Mouse (Mus musculus) thymus, postnatal 25 days (tissue): Measurements from ENCODE around the gene Lsmem1.
"Not testable (repeated sequence)": the region's sequence is repeated elsewhere in the genome, so short reads cannot be mapped to it uniquely, and the experiment has no call there.

Experiments used
- DNase-seq: peaks from one replicate; pipeline ENCODE4 v3.0.0; 2022

Lsmem1 gene

DNA sequence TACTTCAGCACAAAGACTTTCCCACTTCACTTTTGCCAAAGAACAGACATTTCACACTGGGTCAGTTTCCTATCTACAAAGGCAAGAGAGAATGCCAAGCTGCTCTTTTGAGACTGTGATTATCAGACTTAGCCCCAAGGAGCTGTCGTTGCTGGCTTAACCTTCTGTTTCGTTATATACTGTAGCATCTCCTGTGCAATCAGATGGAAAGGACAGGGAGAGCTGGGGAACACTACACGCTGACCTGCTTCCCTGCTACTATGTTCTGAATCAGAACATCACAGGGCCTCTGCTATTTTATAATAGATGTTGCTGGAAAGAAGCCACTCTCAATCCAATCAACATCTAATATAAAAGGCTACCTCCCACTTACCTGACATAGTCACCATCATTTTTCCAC is 9.8 kb upstream of the Lsmem1 start:
- no peak for DNase-seq

GRCm38 (mm10) chr12:40207909-40208308 is 8.6 kb upstream of the Lsmem1 start:
- DNase-seq, result no peak

- DNase-seq, result no peak
Measured at GRCm38 (mm10) chr12:40202161-40203035, 3.1 kb upstream of the Lsmem1 start.

DNA sequence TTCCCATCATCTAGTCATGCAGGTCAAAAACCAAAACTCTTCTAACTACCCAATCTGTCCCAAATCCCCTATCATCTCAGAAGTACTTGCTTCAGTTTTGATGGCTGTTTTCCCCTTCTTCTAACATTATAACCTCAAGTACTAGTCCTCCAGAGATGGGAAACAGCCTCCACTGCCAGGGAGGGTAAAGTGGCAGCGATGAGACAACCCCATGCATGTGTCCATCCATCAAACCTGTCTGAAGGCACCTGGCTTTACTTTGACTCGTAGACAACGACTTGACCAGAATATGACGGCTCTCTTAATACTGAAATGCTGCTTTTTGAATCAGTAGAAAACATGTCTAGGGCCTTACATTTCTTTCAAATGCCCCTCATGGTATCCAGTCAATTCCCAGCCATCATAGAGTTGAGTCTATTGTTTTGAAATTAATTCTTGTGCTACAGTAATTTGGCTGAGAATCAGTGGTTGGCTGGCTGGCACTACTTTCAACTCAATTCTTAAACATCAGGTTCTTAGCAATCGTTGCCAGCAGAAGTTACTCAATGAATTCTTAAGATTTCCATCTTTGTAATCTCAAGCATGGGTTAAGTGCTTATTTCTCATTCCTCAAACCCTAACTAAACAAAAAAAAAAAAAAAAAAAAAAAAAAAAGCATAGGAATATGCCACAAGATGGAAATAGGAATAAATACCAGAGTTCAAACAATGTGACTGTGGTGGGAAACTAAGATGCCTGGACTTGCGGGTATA is 1.4 kb upstream of the Lsmem1 start:
- DNase-seq, result no peak

DNA sequence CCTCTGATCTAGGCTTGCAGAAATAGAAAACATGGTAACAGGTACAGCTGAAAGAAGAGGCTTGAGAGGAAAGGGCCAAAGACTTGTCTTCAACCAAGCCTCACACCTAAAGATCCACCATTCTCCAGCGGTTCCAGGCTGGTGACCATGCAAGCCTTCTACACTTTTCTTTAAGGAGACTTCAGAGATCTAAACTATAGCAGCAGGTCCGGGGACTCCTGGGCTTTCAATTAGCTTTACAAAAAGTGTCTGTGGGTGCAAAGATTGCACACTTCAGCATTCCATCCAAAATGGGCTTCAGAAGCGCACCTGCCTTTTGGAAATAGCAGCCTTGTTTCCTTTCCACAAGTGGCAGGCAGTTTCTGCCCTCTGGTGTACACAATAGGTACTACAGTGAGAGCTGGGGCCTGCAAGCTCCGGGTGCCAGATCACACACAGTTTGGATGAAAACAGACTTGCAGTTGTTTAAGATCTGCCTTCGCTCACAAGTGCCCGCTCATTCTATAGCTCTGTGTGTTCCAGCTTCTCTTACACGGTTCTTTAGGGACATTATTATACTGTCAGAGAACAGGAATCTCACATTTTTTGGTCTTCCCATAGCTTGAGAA is 609 bp upstream of the Lsmem1 start:
- DNase-seq, result peak; percentile 85

- DNase-seq, result peak; percentile 75
Measured at GRCm38 (mm10) chr12:40198427-40198826, 863 bp downstream of the Lsmem1 start.

DNA sequence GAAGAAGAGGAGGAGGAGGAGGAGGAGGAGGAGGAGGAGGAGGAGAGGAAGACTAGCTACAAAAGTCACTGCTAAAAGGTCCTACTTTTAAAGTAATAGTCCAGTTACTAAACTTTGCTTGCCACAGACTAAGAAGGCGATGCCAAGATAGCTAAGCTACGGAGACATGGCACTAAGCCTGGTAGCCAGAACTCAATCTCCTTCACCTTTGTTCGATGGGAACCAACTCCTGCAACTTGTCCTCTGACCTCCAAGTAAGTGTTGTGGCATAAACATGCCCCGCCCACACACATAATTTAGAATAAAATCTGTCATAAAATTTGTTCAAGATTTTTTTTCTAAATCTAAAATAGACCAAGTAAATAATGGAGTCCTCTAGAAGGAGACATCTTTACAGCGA is 1.3 kb downstream of the Lsmem1 start:
- peak; percentile 31 for DNase-seq

GRCm38 (mm10) chr12:40197511-40197910 is 1.8 kb downstream of the Lsmem1 start:
- no peak for DNase-seq

DNA sequence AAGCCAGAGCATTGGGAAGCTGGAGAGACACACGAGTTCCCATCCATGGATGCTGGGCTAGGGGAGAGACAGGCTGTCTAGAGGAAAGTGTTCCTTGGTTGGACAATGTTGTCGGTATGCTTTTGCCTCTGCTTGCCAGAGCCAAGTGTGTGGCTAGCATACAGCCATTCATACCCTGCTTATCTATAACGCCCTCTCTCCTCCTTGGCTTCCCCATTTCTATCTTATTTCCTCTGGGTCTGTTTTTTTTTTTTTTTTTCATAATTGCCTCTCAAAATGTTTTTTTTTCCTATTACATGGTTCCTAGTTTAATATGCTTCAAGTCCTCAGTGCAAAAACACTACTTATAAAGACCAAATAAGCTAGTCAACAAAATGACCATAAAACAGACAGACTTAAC is 13.8 kb downstream of the Lsmem1 start:
- DNase-seq, result no peak

- peak; percentile 52 for DNase-seq
Measured at GRCm38 (mm10) chr12:40177089-40177488, 22.2 kb downstream of the Lsmem1 start.

- no peak for DNase-seq
Measured at GRCm38 (mm10) chr12:40176158-40176557, 23.1 kb downstream of the Lsmem1 start.

- not testable (repeated sequence) for DNase-seq
Measured at GRCm38 (mm10) chr12:40175171-40175570, 24.1 kb downstream of the Lsmem1 start.

DNA sequence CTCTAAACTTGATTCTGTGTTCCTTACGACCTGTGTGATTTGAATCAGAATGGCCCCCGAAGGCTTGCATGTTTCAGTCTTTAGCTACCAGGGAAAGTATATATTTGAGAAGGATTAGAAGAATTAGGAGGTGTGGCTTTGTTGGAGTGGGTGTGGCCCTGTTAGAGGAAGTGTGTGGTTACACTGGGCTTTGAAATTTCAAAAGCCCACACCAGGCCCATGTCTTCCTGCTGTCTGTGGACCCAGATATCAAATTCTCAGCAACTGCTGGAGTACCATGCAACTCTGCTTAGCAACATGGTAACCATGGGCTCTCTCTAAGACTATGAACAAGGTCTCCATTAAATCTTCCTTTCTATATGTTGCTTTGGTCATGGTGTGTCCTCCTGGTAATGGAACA is 27.7 kb downstream of the Lsmem1 start:
- DNase-seq, result no peak

GRCm38 (mm10) chr12:40169675-40170074 is 29.6 kb downstream of the Lsmem1 start:
- peak; percentile 33 for DNase-seq

GRCm38 (mm10) chr12:40164621-40165020 is 34.7 kb downstream of the Lsmem1 start:
- DNase-seq, result no peak

GRCm38 (mm10) chr12:40160777-40161176 is 38.5 kb downstream of the Lsmem1 start:
- no peak for DNase-seq

DNA sequence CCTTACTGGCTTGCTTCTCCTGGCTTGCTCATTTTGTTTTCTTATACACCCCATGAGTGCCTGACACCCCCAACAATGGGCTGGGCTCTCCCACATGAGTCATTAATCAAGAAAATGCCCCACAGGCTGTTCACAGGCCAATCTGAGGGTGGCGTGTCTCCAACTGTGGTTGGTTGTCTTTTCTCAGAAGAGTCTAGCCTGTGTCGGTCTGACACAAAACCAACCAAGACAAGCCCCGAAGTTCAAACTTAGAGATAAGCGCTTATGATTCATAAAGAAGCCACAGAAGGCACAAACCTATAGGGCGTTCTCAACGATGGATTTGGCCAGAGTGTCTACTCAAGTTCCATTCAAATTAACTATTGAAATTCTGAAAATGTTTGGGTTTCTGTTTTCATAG is 45.1 kb downstream of the Lsmem1 start:
- DNase-seq, result no peak

DNA sequence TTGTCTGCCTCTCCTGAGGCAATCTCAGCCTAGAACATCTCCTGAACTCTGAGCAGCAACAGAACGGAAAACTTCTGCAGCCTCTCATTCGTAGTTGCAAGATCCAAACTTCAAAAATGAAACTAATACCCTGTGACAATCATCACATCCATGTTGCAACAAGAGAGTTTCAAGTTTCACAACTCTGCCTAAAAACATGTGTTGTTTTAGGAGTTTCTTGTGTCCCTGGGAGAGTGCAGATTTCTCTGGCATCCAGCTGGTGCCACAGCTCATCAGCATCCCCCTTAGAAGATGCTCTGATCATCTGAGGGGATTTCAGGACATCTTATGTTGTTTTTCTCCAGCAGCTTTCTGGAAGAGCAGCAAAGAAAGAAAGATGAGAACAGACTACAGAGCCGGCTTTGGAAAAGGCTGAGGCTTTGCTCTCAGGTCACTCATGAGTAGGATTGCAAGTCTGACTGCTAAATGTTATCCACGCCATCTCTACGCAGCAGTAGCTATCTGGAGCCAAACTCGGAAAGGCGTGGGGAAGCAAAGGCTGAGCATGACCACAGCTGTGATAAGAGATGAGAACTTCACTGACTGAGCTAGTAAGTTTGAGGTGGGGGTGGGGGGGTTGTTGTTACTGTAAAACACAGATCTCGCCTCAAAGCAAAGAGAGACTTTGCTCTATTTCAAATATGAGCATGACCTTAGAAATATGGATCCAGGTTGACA is 46.8 kb downstream of the Lsmem1 start:
- no peak for DNase-seq

- no peak for DNase-seq
Measured at GRCm38 (mm10) chr12:40147319-40147718, 52.0 kb downstream of the Lsmem1 start.

- no peak for DNase-seq
Measured at GRCm38 (mm10) chr12:40146510-40146909, 52.8 kb downstream of the Lsmem1 start.

DNA sequence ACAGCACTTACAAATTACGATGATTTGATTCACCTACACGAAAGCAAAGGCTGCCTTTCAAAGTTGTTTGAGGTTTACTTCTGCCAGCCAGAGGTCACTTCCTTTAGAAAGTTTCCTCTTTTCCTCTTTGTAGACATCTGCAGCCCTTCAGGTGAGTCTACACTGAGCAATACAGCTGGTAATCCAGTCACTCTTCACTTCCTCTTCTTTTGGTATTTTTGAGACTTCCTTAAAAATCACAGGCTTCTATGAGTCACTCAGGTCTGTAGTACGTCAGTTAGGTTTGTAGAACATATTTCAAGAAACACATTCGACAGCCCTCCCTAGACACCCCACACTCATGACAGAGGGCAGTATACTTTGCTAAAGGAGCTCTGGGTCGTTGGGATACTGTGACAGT is 58.6 kb downstream of the Lsmem1 start:
- DNase-seq, result no peak

- DNase-seq, result no peak
Measured at GRCm38 (mm10) chr12:40139484-40140245, 59.6 kb downstream of the Lsmem1 start.
